Mouse (Mus musculus): ENCODE measurements around the gene Rbms3. TPM values are rescaled to one million over a fixed set of nuclear protein-coding genes. Genes with fewer than 3 reads are reported as not detected.

Gene Rbms3
- polyA plus RNA-seq, 1 experiment from 2014 or later = 15.2 TPM

- DNase-seq (ENCODE audit: low spot score) = no peak
These were observed 561.9 kb downstream of the Rbms3 start for GRCm38 (mm10) chr9:117067703-117068419.

- DNase-seq (ENCODE audit: low spot score) = no peak
These were observed 563.2 kb downstream of the Rbms3 start for GRCm38 (mm10) chr9:117066502-117066901.

- no peak for DNase-seq (ENCODE audit: low spot score)
These were observed 564.1 kb downstream of the Rbms3 start for GRCm38 (mm10) chr9:117065601-117066000.

- DNase-seq (ENCODE audit: low spot score) = no peak
These were observed 570.1 kb downstream of the Rbms3 start for GRCm38 (mm10) chr9:117059586-117059985.

- no peak for DNase-seq (ENCODE audit: low spot score)
These were observed 570.6 kb downstream of the Rbms3 start for GRCm38 (mm10) chr9:117059135-117059534.

GRCm38 (mm10) chr9:117051935-117052334, 577.8 kb downstream of the Rbms3 start:
- DNase-seq (ENCODE audit: low spot score) = no peak

GRCm38 (mm10) chr9:117048641-117049040, 581.1 kb downstream of the Rbms3 start:
- no peak for DNase-seq (ENCODE audit: low spot score)

GRCm38 (mm10) chr9:117041993-117042366, 587.7 kb downstream of the Rbms3 start:
- DNase-seq (ENCODE audit: low spot score) = no peak

GRCm38 (mm10) chr9:117041291-117041992, 588.3 kb downstream of the Rbms3 start:
- DNase-seq (ENCODE audit: low spot score) = no peak

- no peak for DNase-seq (ENCODE audit: low spot score)
These were observed 589.7 kb downstream of the Rbms3 start for GRCm38 (mm10) chr9:117039941-117040453.

GRCm38 (mm10) chr9:117032690-117033089, 597.0 kb downstream of the Rbms3 start:
- DNase-seq (ENCODE audit: low spot score) = no peak

GRCm38 (mm10) chr9:117031237-117031636, 598.5 kb downstream of the Rbms3 start:
- DNase-seq (ENCODE audit: low spot score) = no peak

- no peak for DNase-seq (ENCODE audit: low spot score)
These were observed 598.9 kb downstream of the Rbms3 start for GRCm38 (mm10) chr9:117030837-117031236.

- no peak for DNase-seq (ENCODE audit: low spot score)
These were observed 599.8 kb downstream of the Rbms3 start for GRCm38 (mm10) chr9:117029953-117030352.

- no peak for DNase-seq (ENCODE audit: low spot score)
These were observed 601.1 kb downstream of the Rbms3 start for GRCm38 (mm10) chr9:117028586-117028985.

GRCm38 (mm10) chr9:117022086-117022485, 607.6 kb downstream of the Rbms3 start:
- no peak for DNase-seq (ENCODE audit: low spot score)

- no peak for DNase-seq (ENCODE audit: low spot score)
These were observed 608.2 kb downstream of the Rbms3 start for GRCm38 (mm10) chr9:117021506-117021905.

GRCm38 (mm10) chr9:117020216-117020615, 609.5 kb downstream of the Rbms3 start:
- DNase-seq (ENCODE audit: low spot score) = no peak

- no peak for DNase-seq (ENCODE audit: low spot score)
These were observed 611.0 kb downstream of the Rbms3 start for GRCm38 (mm10) chr9:117018741-117019163.

- DNase-seq (ENCODE audit: low spot score) = no peak
These were observed 611.4 kb downstream of the Rbms3 start for GRCm38 (mm10) chr9:117018301-117018700.

GRCm38 (mm10) chr9:117016605-117017319, 613.0 kb downstream of the Rbms3 start:
- DNase-seq (ENCODE audit: low spot score) = no peak

- DNase-seq (ENCODE audit: low spot score) = no peak
These were observed 616.3 kb downstream of the Rbms3 start for GRCm38 (mm10) chr9:117013386-117013785.
